Mouse (Mus musculus): Measurements from ENCODE around the gene Crlf1. TPM values are rescaled to one million over a fixed set of nuclear protein-coding genes. Genes with fewer than 3 reads are reported as not detected.

Gene Crlf1
- polyA plus RNA-seq, 1 experiment from 2014 or later = 2.4 TPM

DNA sequence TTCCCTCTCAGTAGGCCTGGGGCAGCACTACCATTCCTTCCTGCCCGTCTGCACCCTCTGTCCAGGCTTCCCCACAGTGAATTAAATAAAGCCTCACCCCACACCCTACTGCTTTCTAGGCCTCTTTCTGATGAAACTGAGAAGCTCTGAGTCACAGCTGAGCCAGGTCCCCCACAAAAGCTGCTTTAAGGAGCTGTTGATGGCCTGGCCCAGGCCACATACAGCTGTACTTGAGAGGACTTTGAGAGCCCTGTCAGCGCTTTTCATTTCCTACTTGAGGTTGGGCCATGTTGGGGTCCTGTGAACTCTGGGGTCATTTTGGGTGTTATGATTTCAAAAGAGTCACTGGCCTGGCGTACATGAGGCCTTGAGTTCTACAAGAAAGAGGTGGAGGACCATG, 42.3 kb downstream of the Crlf1 start:
- Histone ChIP-seq H3K36me3 (replicated peaks) (peaks cover 47% of the 10 kb centered on the region), H3K4me1 (peaks cover 11% of the 10 kb centered on the region), H3K9ac (no peak overlapping the region)

DNA sequence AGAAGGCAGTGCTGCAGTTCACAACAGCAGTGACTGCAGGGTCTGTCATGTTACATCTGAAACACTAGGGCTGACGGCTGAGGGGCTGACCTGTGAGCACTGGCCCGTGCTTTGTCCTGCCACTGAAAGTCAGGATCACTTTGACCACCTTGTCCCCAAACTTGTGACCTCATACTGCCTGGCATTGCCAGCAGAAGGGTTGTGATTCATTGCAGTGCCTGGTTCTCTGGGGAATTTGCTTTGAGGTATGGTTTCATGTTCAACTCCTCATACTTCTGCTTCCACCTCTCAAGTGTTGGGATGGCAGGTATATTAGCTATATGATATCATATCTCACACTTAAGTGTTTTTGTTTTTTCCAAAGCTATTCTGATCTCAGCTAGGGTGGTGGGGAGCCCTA, 42.7 kb downstream of the Crlf1 start:
- Histone ChIP-seq H3K4me3 (no peak overlapping the region), H3K9me3 (no peaks in the 10 kb centered on the region), H3K4me2 (no peak overlapping the region), H3K36me3 (replicated peaks) (peaks cover 45% of the 10 kb centered on the region), H3K27ac (no peak overlapping the region), H3K27me3 (replicated peaks) (no peaks in the 10 kb centered on the region), H3K4me1 (peaks cover 15% of the 10 kb centered on the region), H3K9ac (no peak overlapping the region)
- WGBS = 81% methylated on average over 2 of the region's 2 CpGs
- no peak for ATAC-seq (replicated peaks)

More for the DNA sequence above, 42.3 kb downstream of the Crlf1 start:
- no peak for ATAC-seq (replicated peaks)
- H3K27me3 ChIP-seq (replicated peaks) = no peaks in the 10 kb centered on the region
- WGBS = 92% methylated on average over 3 of the region's 3 CpGs
- H3K9me3 ChIP-seq = no peaks in the 10 kb centered on the region
- H3K4me3 ChIP-seq = no peak overlapping the region
- H3K4me2 ChIP-seq = no peak overlapping the region
- H3K27ac ChIP-seq = no peak overlapping the region

DNA sequence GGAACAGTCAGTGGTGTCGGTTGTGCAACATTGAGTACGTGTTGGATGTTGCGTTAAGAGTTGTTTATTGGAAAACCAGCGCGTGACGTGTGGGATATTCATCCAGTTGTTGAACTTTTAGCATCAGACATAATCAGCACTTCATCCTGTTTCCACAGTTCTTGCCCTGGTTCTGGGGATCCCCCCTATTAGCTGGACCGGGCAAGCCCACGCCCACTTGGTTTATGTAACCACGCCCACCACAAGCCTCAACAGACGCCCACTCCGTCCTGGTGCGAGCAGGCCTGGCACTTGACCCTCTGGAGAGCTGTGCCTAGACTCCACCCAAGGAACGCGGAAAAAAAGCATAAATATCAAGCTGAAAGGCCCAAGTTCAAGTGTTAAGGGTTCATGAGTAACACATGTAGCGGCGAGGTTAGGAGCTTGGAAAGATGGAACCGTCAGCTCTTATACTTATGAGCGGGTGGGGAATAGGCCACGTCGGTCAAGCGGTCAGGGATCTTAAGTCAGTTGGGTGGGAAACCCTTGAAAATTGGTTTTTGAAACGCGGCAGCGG, 45.1 kb downstream of the Crlf1 start:
- H3K4me2 ChIP-seq = peak overlapping the region; percentile 82
- WGBS = 14% methylated on average over 24 of the region's 24 CpGs
- H3K9ac ChIP-seq = peak overlapping the region; percentile 42
- ATAC-seq (replicated peaks) = peak; percentile 28
- H3K4me1 ChIP-seq = peaks cover 36% of the 10 kb centered on the region
- H3K27ac ChIP-seq = peak overlapping the region; percentile 93
- no peaks in the 10 kb centered on the region for H3K27me3 ChIP-seq (replicated peaks)
- H3K4me3 ChIP-seq = peak overlapping the region; percentile 77
- H3K9me3 ChIP-seq = no peaks in the 10 kb centered on the region
- H3K36me3 ChIP-seq (replicated peaks) = peaks cover 24% of the 10 kb centered on the region

DNA sequence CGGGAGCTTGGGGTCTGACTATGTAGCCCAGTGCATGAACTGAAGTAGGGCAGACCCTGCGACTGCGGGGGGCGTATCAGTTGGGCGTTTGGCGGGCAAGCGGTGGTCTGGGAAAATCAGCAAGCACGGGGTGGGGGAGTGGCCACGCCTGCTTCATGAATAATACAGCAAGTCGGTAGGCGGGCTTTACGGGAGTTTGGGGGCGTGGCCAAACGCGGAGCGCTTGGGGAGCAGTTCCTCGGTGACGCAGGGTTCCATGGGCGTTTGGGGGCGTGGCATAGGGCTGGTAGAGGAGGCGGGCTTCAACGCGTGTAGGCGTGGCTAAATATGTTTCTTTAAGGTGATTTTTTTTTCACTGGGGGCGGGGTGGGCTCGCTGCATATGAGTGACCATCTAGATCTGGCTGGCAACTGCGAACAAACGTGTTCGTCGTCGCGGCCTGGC, 45.7 kb downstream of the Crlf1 start:
- H3K27me3 ChIP-seq (replicated peaks) = no peaks in the 10 kb centered on the region
- H3K4me3 ChIP-seq = peak overlapping the region; percentile 77
- peak overlapping the region; percentile 68 for H3K9ac ChIP-seq
- H3K36me3 ChIP-seq (replicated peaks) = peaks cover 24% of the 10 kb centered on the region
- no peaks in the 10 kb centered on the region for H3K9me3 ChIP-seq
- peak; percentile 77 for ATAC-seq (replicated peaks)
- peaks cover 41% of the 10 kb centered on the region for H3K4me1 ChIP-seq
- H3K4me2 ChIP-seq = peak overlapping the region; percentile 82
- 0% methylated on average over 32 of the region's 32 CpGs for WGBS
- H3K27ac ChIP-seq = peak overlapping the region; percentile 93

DNA sequence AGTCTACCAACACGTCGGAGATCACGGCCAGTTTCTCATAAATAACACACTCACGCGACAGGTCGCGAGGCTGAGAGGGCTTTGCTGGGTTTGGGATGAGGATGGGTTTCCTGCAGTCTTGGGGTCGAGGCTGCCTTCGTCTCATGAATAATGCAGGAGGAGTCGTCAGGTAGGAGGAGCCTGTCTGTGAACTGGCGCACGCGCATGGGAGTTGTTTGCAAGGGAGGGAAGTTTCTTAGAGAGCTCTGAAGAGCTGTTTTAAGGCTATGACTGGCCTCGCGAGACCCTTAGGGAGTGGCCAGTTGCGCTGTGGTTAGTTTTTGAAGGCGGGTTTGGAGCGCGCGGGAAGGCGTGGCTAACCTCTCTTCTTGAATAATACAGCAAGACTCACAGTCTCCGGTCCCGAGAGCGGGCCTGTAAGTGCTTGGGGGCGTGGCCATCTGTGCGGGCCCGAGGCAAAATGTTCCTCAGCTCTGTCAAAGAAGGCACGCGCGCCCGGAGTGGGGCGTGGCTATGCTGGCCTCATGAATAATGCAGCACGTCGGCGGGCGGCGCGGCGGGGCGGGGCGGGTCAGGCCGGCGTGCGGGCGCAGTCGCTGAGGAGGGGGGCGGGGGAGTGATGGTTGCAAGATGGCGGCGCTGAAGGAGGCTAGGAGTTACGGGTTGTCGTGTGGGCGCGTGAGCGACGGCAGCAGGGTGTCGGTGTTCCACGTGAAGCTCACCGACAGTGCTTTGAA, 46.3 kb downstream of the Crlf1 start, which contains the start of gene Ell:
Gene Ell (plus strand): TSS at position 381 of the 737 bp plus-strand sequence.
- peak; percentile 87 for ATAC-seq (replicated peaks)
- Histone ChIP-seq H3K9me3 (no peaks in the 10 kb centered on the region), H3K4me1 (peaks cover 46% of the 10 kb centered on the region), H3K4me3 (peak within 1 kb of the TSS; percentile 77), H3K27ac (peak within 1 kb of the TSS; percentile 93), H3K36me3 (replicated peaks) (peaks cover 22% of the 10 kb centered on the region), H3K27me3 (replicated peaks) (no peaks in the 10 kb centered on the region), H3K4me2 (peak within 1 kb of the TSS; percentile 82), H3K9ac (peak within 1 kb of the TSS; percentile 68)
- WGBS = under 1% methylated on average over 58 of the region's 58 CpGs

DNA sequence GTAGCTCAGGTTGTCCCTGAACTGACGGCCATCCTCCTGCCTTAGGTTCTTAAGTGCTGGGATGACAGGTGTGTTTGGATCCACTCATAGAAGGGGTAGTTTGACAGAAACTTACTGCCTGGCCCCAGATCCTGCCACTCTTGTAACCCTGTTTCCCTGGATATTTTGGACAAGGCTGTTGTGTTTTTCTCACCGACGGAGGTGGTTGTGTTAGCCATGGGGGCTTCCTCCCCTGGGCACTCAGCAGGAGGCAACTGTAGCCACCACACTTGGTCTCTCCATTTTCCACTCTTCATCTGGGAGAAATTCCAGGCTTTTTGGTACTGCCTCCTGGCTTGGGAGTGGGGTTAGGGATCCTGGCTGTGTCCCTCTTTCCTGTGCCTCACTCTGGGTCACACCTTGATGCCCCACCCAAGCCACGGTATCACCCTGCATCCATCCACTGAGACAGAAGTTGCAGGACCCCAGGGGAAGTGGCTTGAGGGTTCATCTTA, 47.1 kb downstream of the Crlf1 start:
- H3K4me3 ChIP-seq = peak overlapping the region; percentile 77
- peak overlapping the region; percentile 93; the same call in 1 of the 2 replicates for H3K27ac ChIP-seq
- H3K9me3 ChIP-seq = no peaks in the 10 kb centered on the region
- no peak for ATAC-seq (replicated peaks)
- no peaks in the 10 kb centered on the region for H3K27me3 ChIP-seq (replicated peaks)
- H3K4me1 ChIP-seq = peaks cover 48% of the 10 kb centered on the region
- H3K9ac ChIP-seq = peak overlapping the region; percentile 68
- H3K36me3 ChIP-seq (replicated peaks) = peaks cover 15% of the 10 kb centered on the region
- WGBS = 11% methylated on average over 4 of the region's 4 CpGs
- peak overlapping the region; percentile 82 for H3K4me2 ChIP-seq

DNA sequence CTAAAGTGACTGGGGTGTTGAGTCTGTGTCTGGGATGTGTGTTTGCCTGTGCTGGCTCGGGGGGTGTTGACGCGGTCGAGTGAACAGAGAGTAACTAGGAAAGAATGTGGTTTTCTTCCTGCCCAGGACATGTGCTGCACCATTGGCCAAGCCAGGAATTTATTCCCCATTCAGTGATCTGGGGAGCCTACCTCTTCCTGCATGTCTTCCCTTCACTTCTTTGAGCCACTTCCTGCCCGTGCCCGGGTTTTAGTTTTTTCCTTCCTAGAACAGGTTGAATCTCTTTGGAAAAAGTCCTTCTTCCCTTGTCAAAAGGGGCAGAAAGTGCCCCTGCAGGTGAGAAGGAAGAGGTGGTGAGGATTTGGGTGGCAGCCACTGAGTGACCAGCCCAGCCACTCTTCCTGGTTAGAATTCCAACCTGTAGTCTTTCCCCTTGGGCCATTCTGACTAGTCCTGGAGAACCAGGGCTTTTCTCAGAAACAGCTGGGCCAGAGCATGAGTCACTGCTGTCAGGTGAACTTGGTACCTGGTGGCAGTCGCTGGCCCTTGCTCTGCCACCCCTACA, 47.6 kb downstream of the Crlf1 start:
- H3K4me2 ChIP-seq = peak overlapping the region; percentile 82
- peaks cover 48% of the 10 kb centered on the region for H3K4me1 ChIP-seq
- no peak overlapping the region for H3K27ac ChIP-seq
- peak overlapping the region; percentile 77 for H3K4me3 ChIP-seq
- peak overlapping the region; percentile 68 for H3K9ac ChIP-seq
- 56% methylated on average over 7 of the region's 7 CpGs for WGBS
- no peaks in the 10 kb centered on the region for H3K27me3 ChIP-seq (replicated peaks)
- ATAC-seq (replicated peaks) = no peak
- H3K36me3 ChIP-seq (replicated peaks) = peaks cover 10% of the 10 kb centered on the region; the same call in 1 of the 2 replicates
- no peaks in the 10 kb centered on the region for H3K9me3 ChIP-seq

DNA sequence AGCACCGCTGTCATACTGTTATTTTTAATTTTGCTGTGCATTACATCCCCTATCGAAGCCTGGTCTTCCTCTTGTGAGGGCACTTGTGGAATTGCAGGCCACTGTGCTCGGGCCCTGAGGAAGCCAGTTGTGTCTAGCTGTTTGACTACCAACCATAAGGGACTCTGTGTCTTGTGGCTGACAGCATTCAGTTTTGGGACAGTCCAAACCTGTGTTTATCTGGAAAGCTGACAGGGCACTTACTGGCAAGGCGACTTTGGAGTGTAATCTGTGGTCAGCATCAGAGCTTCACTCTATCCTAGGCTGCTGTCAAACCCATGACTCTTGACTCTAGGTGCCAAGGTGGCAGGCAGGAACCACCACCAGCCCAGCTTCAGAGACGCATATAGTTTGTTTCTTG, 48.1 kb downstream of the Crlf1 start:
- Histone ChIP-seq H3K4me3 (peak overlapping the region; percentile 77), H3K4me2 (peak overlapping the region; percentile 82), H3K27ac (no peak overlapping the region), H3K9ac (peak overlapping the region; percentile 68; the same call in 1 of the 2 replicates), H3K27me3 (replicated peaks) (no peaks in the 10 kb centered on the region), H3K36me3 (replicated peaks) (0 out of 2 replicates have a peak, but pooled peaks cover 6% of the 10 kb centered on the region), H3K9me3 (no peaks in the 10 kb centered on the region), H3K4me1 (peaks cover 48% of the 10 kb centered on the region)
- no peak for ATAC-seq (replicated peaks)
- WGBS = 85% methylated on average over 5 of the region's 5 CpGs

DNA sequence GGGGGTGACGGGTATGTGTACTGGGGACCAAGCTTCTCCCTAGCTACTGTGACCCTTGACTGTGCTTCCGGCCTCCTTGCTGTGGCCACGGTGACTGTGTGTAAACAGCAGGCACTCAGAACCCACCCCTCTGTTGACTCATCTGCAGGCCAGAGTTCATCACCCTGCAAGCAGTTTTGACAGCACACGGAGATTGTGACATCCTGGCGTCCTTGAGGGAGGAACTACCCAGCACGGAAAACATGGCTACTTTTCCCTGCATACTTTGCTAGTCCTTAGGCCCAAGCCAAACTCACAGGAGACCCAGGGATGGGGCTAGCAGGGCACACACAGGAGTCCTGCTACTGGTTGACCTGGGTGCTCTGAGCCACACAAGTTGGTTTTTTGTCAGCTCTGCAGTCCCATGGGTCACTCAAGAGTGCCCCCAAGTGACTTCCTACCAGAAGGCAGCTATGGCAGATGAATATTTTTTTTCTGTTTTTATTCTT, 51.3 kb downstream of the Crlf1 start:
- Histone ChIP-seq H3K4me1 (peaks cover 41% of the 10 kb centered on the region), H3K27me3 (replicated peaks) (no peaks in the 10 kb centered on the region), H3K4me2 (no peak overlapping the region), H3K36me3 (replicated peaks) (no peaks in the 10 kb centered on the region), H3K9ac (no peak overlapping the region), H3K9me3 (no peaks in the 10 kb centered on the region), H3K27ac (no peak overlapping the region), H3K4me3 (no peak overlapping the region)
- WGBS = 67% methylated on average over 6 of the region's 6 CpGs
- no peak for ATAC-seq (replicated peaks)

DNA sequence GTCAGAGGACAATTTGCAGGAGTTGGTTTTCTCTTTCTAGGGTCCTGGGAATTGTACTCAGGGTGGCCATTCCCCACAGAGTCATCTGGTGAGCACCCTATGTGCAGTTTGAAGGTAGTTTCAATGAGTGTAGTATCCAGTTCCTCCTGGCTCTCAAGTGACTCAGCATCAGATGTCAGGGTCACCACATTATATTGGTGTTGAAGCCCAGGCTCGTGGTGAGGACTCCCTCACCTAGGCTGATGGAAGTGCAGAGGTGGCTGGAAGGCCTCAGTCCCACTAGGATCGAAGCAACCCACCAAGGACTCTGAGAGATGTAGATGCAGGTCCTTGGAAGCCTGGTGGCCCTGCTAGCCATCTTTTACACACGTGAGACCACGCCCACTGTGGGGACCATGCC, 53.5 kb downstream of the Crlf1 start:
- Histone ChIP-seq H3K27ac (no peak overlapping the region), H3K9me3 (no peaks in the 10 kb centered on the region), H3K4me1 (peaks cover 26% of the 10 kb centered on the region), H3K36me3 (replicated peaks) (no peaks in the 10 kb centered on the region), H3K27me3 (replicated peaks) (no peaks in the 10 kb centered on the region), H3K9ac (no peak overlapping the region), H3K4me3 (no peak overlapping the region), H3K4me2 (no peak overlapping the region)
- 93% methylated on average over 4 of the region's 4 CpGs for WGBS
- ATAC-seq (replicated peaks) = no peak

DNA sequence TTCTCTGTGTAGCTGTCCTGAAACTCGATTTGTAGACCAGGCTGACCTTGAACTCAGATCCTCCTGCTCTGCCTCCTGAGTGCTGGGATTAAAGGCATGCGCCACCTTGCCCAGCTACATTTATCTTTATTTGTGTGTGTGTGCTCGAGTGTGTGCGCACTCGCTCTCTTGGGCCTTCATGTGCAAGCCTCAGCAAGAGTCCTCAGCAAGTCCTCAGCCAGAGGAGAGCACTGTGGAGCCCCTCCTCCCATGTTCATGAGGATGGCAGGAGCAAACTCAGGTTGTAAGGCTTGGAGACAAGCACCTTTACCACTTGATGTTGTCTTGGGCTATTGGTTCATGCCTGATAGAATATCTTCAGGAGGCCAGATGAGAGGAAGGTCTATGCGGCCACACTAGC, 54.8 kb downstream of the Crlf1 start:
- Histone ChIP-seq H3K4me3 (no peak overlapping the region), H3K4me1 (0 out of 2 replicates have a peak, but pooled peaks cover 19% of the 10 kb centered on the region), H3K27me3 (replicated peaks) (no peaks in the 10 kb centered on the region), H3K9ac (no peak overlapping the region), H3K36me3 (replicated peaks) (no peaks in the 10 kb centered on the region), H3K9me3 (no peaks in the 10 kb centered on the region), H3K27ac (no peak overlapping the region), H3K4me2 (no peak overlapping the region)
- WGBS = 89% methylated on average over 6 of the region's 6 CpGs
- ATAC-seq (replicated peaks) = no peak
